Mouse (Mus musculus) cerebellum, postnatal 4 days (tissue): ENCODE measurements at regions not wholly inside any gene's neighbourhood (a gene's known extent, or its start where the extent isn't known, plus 50 kb on each side); places are given as distances from the start of the nearest gene placed in this dataset.

Experiments used
- DNase-seq, 2 experiments: peaks; one replicate each; pipeline ENCODE4 v3.0.0; 2022; ENCODE audit warnings: low spot score in 2 of 2, mixed read lengths in 1 of 2

DNA sequence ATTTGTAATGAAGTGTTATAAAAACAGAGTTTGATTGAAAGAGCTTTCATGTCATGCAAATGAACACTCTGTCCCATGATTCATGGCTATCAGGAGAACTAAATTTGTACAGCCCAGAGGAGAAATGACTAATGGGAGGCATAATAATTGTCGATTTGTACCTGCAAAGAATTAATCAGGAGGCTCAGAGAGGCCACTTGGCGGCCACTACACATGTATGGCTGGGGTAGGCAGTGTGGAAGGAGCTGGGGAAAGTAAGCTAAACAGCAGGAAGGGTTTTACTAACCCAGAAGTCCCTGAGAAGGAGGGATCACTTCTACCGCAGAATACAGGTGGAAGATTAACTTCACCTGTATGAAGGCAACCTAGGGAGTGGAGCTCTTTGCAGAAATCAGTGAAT, 145.9 kb upstream of the Vstm2b start:
- DNase-seq: no peak

DNA sequence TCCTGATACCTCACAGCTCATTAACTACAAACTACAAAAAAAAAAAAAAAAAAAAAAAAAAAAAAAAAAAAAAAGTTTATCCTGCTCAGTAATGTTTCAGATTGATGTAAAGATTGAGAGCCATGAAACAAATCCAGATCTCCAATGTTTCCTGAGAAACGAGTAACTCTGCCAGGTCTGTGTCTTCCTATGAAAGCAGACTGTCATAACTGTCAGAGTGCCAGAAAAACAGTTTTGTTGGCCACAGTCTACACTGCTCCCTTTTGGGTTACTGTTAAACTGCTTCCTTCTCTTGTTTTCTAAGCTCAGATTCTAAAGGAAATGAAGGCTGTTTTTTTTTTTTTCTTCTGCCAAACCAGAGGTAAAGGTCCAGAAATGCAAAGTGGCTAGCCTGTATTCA, 144.6 kb upstream of the Vstm2b start:
- no peak for DNase-seq

DNA sequence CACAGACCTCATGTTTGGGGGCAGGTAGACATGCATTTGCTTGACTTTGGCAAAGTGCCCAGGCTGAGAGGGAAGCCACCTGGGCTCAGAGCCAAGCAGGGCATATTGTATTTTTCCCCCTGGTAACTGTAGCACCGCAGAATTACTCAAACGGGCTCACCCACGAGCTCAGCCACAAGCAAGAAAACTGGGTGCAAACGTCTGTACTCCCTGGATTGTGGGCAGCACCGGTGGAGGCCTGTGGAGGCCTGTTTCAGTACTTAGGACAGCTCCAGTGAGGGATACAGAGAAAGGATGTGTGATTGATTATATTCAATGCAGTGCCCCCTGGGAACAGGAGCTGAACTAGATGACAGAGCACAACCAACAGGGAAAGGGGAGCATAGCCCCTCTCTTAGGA, 135.6 kb upstream of the Vstm2b start:
- DNase-seq: peak in 1 of 2 experiments; percentile 37

DNA sequence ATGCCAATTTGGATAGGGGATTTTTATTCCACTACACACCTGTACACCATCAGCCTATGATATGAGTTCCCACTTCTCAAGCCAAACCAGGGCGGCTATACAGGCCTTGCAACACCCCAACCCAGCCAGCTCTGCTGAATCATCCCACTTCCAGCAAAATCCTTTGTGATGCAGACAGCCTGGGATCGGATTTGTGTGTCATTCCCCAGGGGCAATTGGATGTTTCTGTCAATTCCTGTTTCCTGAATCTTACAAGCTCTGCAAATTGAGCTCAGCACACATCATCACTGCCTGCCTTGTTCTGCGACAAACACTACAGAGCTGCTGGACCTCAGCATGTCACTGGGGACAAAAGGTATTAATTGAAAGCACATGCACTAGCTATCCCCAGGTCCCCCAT, 132.0 kb upstream of the Vstm2b start:
- no peak for DNase-seq

DNA sequence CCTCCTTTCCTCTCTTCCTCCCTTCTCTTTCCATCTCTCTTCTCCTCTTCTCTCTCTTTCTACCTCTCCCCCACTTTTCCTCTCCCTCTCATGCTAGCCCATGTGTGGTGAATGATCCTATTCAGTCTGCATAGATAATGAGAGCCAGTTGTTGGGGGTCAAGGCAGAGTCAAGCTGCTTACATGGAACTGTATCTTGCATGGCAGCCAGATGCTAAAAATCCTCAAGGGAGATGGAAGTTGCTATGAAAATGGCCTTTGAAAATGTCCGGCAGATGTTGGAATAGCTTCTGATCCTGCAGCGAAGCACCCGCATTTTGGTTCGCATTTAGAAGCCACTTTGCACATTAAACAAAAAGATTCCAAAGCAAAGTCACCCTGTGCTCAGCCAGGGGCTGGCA, 121.9 kb upstream of the Vstm2b start:
- no peak for DNase-seq

DNA sequence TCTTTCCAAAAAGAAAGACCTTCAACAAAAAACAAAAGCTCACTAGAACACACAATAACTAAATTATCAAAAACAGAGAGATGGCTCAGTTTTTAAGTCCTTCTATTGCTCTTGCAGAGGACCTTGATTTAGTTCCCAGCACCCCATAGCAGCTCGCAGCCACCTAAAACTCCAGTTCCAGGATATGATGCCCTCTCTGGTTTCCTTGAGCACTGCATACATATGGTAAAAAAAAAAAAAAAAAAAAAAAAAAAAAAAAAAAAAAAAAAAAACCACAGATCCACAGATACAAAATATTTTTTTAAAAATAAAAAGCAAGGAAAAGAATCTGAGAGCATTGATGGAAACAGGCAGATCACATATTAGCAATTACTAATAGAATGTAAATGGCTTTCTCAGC, 113.2 kb upstream of the Vstm2b start:
- no peak for DNase-seq

DNA sequence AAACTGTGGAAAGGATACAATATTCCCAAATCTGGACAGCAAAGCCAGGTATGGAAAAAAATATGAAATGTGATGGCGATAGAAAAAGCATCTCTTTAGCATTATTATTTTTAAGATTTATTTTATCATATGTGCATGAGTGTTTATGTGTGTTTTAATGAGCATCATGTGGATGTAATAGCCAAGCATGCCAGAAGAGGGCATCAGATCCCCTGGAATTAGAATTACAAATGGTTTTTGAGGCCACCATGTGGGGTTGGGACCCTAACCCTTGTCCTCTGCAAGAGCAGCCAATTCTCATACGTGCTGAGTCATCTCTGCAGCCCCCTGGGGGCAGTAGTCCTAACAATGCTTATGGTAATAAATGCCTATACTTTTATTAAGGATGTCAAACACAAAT, 111.4 kb upstream of the Vstm2b start:
- DNase-seq: no peak

DNA sequence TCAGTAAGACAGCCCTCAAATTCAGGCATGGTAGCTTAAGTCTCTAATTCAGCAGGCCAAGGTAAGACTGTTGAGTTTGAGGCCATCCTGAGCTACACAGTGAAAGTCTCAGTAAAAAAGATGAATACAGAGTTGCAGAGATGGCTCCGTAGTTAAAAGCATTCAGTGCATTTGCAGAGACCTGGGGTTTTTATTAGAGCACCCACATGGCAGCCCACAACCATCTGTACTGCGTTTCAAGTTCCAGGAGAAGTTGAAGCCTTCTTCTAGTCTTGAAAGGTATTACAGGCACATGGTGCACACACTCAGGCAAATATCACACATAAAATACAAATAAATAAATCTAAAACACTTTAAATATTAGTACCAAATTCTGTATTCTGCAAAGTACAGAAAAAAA, 109.6 kb upstream of the Vstm2b start:
- no peak for DNase-seq

DNA sequence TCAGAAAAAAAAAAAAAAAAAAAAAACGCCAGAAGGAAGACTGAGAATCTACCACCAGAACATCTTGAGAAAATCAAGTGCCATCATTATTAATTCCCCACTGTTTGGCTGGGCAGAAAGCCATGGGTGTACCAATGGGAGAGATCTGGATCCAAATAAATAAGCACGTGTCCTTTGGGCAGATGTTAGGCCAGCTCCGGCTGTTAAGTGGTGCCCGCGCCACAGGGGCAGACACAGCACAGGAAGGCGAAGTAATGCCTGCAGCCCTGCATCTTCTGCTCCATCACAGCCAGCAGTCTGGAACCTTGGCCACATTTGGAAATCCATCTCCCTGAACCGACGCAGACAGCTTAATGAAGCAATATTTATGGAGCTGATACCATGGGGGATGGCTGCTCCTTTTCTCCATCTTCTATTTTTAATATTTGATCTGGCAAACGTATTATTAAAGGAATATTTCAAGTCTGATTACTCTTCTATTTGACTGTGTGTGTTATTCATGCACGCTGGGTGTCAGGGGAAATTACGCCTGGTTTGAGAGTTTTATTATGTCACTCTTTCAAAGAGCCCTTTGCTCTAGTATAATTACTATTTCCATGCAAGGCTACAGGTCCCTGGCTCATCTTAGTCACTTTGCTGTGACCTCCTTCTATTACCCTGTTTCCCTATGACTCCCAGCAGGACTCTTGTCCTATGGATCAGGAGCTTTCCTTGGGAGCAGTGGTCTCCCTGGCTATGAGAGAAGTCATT, 103.5 kb upstream of the Vstm2b start:
- peak in 1 of 2 experiments; percentile 52 for DNase-seq

DNA sequence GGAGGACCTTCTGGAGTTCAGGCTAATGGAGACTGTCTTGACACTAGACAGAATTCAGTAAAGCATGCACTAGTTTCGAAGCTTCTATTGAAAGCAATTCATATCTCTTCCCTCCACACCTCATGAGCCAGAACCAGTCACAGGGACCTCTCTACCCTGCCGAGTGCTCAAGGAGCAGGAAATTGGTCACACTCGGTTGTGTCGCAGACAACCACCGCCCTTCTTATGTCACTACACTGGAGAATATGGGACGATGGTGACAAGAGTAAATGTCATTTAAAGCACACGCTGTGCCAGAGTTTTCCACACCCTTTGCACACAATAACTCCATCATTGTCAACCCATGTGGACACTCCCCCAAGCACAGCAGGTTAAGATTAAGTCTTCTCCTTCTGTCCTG, 98.3 kb upstream of the Vstm2b start:
- no peak for DNase-seq

DNA sequence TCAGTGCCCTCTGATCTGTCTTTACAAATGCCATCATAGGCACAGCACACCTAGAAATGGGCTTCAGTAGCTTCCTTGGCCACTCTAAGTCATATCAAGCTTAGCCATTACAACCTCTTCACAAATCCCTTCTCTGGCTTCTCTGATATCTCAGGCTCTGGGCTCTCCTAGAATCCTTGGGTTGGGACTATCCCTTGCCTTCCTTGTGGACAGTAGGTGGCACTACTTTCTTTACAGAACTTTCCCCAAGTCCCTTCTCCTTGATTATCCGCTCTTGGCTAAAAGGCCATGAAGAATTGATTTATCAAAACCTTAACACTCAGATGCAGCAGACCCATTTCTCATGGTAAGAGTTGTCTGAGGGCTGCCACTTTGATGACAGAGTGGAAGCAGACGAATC, 96.8 kb upstream of the Vstm2b start:
- no peak for DNase-seq

DNA sequence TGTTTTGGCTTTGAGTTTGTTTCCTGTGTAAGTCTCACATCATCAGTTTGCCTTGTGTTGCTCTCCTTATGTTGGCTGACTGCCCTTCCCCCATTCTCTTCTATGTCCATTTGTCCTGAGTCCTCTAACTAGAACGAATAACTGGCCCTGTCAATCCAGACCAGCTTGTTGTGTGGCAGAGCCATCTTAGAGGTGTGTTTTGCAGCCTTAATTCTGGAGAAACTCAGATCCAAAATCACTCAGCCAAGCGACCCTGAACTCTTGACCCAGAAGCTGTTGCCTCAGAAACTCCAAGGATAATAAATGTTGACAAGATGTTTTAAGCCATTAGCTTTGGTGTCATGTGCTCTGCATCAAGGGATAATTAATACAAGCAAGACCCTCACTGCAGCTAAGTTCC, 92.9 kb upstream of the Vstm2b start:
- no peak for DNase-seq

DNA sequence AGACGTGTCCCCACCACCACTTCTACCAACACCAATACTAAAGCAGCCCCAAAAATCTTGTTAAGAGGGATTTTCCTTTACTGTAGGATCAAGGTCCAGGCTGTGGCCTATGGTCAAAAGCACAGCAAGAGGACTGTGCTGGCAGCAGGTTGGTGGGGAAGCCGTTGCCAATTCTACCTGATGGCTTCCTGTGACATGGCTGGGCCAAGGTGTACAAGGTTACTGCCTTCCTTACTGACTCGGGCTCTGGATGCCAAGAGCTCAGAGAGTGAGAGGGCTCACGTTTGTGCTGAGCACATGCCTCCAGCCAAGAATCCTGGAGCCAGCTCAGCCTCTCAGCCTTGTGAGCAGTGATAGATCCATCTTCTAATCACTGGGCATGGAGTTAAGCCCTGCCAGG, 92.3 kb upstream of the Vstm2b start:
- no peak for DNase-seq

DNA sequence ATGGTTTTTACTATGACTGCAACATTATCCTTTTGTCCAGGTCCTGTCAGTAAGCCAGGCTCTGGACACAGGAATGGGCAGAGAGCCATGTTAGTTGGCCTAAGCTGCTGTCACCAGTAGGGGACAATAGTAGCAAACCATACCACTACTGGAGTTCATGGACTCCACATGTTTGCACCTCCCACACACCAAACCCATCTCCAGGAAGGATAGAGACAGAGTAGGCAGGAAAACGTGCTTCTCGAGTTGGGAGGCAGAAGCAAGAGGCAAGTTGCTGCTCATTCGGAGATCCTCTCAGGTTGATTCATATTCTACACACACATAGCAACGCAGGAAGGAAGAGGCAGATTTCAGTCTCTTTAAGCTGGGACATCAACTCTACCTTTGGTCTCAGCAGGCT, 85.2 kb upstream of the Vstm2b start:
- no peak for DNase-seq

DNA sequence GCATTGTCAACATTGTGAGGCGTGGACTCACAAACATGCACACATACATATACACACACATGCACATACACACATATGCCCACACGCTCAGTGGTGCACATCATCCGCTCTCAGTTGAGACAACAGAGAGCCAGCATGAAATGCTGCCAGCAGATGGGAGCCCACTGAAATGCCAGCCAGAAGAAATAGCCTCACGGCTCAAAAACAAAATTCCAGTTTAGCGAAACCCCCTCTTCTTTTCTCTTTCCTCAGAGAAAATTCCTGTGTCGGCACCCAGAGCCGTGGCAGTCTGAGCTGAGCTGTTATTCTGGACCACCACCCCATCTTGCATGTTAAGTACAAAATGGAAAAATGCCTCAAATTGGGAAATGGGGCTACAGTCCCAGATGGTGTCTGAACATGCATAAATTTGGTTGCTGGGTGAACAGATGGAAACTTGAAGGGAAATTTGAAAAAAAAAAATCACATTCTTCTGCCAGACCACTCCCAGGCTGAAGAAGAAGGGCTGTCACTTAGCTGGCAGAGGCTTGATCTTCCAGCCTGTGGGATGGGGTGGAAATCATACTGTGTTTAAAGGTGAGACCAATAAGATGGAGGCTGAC, 72.9 kb upstream of the Vstm2b start:
- peak in 1 of 2 experiments; percentile 37 for DNase-seq

DNA sequence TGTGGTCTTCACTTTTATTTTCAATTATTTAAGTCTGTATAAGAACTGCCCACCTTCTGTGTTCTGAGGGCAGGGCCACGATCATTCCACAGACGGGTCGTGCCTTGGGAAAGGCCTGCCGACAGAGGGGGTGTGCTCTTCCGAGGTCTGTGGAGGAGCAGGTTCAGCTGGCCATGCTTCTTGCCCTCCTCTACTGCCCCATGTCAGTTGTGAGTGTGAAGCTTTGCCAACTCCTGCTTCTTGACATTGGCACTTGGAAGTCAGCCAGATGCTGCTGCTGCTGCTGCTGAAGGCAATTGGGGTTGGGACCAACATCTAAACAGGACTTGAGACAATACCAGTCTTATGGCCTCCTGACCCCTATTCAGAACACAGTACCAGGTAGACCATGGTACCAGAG, 68.6 kb upstream of the Vstm2b start:
- DNase-seq: no peak

DNA sequence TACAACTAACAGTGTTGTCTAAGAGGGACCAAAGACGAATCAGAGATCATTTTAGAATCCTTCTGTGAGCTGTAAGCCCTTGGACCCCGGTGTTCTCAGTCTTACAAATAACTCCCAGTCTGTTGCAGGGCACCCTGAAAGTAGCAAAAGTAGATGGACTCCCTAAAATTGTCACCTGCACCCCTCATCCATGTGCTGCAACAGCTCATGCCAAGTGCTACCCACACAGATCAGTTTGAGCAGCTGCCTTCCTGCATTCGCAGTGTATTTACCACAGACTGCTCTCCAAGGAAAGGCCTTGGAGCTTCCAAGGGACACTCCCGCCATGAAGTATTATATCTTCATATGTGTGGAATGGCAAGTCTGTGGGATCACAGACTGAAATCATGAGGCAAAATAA, 66.5 kb upstream of the Vstm2b start:
- no peak for DNase-seq

DNA sequence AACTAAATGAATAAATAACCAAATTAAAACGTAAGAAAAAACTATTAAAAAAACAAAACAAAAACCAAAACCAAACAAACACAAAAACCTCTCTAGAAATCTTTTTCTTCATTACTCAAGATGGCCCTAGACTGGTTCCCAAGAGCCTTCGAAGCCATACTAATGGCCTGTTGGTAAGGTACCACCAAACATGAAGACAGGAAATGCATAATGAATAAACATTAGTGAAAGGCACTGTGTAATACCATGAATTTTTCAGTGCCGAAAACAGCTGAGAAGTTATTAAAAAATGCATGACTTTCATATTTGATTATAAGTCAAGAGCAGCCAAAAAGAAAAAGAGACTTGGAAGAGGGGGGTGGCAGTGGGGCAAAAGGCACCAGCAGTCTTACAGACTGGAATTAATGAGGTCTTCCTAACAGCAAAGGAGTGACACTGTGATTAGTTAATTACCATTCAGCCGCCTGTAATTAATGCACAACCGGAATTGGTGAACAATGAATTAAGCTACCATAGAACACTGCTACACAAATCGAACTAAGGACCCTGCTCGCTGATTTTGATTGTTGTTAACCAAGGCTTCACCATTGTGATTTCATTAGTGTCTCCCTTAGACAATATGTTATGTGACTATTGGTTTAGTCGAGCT, 55.7 kb upstream of the Vstm2b start:
- DNase-seq: no peak

DNA sequence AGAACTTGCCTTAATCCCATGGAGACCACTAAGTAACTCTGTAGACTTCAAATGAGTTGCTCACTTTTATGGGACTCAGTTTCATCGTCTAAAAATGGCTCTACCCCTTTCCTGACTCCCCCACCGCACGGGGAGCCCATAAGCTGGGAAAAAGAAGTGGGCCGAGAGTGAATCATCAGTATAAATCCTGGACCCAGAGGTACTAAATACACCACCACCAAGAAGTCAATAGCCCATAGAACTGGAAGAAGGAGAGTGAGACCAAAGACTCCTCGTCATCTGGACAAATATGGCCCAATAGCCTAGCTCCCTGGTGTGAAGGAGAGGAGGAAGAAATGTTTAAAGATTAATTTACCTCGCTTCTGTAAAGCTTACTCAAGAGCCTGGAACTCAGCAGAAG, 51.6 kb upstream of the Vstm2b start:
- no peak for DNase-seq
